Mouse (Mus musculus) left cerebral cortex, postnatal 10 days (tissue): ENCODE measurements around the gene Cd300lf. TPM values are rescaled to one million over a fixed set of nuclear protein-coding genes. Genes with fewer than 3 reads are reported as not detected.

Source experiments
- DNase-seq, 2 experiments: peaks; one replicate each; pipeline ENCODE4 v3.0.0; 2021 to 2022; ENCODE audit warnings: low spot score in 2 of 2, mixed read lengths in 1 of 2; ENCODE audit errors: extremely low spot score in 1 of 2
- intact Hi-C: fragments of 180-260 bp; cut with DNase I; formaldehyde crosslinking; loops from one replicate; pipeline ENCODE4 v1.15.1; 2025
- total RNA-seq, 2 experiments: library from RNA; stranded (reverse); gene quantifications; 2 replicates each; pipeline ENCODE4 v1.2.3; 2021

The Cd300lf gene
- total RNA-seq = under 1 TPM; 0.28 to 0.90 TPM

DNA sequence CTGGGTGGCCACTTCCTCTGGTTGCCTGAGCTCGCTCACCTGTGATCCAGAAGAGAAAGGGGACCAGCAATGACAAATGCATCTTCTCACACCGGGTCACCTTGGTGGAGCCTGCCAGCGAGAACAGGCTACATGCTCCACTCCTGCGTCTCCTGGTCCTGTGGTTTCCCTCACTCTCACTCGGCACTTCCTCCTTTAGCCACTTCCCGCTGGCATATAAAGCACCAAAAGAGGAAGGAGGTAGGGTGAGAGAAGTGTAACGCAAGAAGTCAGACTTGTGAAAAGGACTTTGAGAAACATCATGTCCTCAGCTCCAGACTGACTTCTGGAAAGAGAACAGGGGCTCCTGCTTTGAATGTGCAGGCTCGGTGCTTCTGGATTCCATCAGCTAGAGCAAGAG is at the start of gene Cd300lf:
Gene Cd300lf (minus strand): TSS at position 193 of the 400 bp plus-strand sequence.
- no peak for DNase-seq
- intact Hi-C loops = loop anchor here (1.0 kb wide), 1 partner anchor 11 kb away; no protein-coding TSS in a partner anchor

DNA sequence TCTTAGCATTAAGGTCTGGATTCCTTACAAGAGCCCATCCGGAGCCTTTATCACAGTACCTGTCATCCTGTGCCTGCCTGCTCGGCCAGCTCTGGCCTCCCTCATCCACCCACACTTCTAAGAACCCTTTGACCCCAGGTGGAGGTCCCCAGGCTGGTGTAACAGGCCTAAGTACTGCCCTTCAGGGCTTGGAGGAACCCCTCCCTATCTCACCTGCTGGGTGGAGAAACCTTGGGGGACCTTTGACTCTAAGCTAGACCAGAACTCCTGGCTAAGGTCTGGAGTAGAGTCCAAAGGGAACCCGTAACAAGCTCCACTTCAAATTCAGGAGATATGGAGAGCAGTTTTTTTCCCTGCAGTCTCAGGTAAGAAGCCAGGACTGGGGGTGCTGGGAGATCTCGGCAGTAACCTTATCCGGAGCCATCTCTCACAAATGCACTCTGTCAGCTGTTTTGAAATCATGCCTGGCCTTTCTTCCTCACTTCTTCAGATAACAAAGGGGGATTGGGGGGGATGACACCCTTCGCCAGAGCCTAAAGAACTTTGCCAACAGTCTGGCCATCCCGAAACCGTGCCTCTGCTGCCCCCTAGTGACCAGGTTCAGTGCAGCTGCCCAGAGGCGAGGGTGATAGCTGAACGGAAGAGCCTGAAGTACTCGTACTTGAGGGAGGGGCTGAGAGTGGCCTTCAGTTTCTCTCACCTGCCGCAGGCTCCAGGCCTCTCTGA is 48.3 kb upstream of the Cd300lf start:
- intact Hi-C loops = loop anchor here (2.0 kb wide), 1 partner anchor 21 kb away; no protein-coding TSS in a partner anchor
- DNase-seq = peak; percentile 74 to 86

DNA sequence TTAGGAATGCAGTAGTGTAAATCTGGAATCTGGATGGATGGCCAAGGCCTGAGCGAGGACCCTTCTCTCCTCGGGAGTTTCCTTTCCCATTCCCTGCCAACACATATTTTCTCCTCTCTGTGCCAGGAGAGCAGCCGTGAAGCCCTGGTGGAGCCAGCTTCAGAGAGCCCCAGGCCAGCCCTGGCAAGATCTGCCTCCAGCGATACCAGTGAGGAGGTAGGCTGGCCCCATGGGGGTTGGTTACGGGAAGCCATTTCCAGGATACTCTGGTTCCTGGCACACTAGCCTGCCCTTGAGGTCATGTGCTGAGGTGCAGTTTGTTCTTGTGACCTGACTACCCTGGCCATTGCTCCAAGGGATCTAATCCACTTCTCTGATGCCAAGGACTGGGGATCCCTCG is 46.1 kb upstream of the Cd300lf start:
- no peak for DNase-seq
- intact Hi-C loops = no loop called here

DNA sequence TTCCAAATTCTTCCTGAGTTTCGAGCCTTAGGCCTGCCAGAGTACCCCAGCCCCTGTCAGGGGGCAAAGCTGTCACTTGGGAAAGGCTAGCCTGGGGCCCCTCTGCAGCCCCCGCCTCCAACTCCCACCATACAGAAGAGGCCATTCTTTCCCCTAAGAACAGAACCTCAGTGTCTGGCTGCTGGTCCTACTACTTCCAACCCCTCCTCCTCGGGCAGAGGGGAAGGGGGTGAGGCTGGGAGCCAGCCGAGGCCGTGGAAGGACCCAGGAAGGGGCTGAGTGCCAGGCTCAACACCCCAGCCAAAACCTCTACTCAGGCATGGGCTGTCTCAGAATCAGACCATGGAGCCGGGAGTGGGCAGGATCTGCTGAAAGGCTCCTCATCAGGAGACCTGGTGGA is 45.4 kb upstream of the Cd300lf start:
- DNase-seq = peak; percentile 62 to 64
- intact Hi-C loops = no loop called here

DNA sequence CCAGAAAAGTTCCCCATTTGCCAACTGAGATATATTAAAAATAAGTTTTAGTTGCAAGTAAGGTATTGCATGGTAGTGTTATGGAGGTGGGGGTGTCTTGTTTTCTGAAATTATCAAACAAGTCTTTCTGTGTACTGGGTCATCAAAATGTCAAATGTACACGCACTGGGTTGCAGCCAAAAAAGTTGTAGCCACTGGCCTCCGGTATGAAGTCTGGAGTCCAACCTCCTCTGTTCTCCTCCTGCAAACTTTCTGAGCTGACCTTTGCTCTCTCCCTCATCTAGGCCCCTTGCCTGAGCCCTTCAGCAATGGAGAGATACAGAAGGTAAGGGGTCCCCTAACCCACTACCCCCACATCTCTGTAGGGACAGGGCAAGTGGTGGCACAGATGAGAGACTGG is 45.0 kb upstream of the Cd300lf start:
- intact Hi-C loops = no loop called here
- no peak for DNase-seq

DNA sequence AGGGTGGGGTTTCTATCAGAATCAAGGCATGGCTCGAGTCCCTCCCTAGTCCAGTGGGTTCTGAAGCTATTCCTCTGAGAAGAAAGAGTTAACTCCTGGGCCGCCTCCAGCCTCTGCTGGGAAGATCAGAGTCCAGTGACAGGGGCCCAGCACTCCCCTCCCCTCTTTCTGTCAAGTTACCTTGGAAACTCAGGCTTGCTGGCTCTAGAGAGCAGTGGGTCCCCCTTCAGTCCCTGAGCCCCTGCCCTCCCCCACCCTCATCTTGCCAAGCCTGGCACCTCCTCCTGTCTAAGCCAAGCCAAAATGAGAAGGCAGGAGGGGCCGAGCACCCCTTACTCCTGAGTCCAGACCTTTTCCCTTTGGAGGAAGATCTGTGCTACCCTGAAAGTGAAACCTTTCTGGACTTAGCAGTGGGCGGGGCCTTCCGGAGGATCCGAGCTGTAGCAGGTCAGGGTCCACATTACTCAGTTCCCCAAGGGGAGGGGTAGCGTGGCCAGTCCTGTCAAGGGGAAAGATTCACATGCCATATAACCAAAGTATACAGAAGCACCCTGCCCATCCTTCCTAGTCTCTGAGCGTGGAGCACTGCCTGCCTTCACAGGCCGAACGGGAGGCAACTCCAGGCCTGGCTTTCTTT is 43.9 kb upstream of the Cd300lf start:
- DNase-seq = no peak
- intact Hi-C loops = no loop called here

DNA sequence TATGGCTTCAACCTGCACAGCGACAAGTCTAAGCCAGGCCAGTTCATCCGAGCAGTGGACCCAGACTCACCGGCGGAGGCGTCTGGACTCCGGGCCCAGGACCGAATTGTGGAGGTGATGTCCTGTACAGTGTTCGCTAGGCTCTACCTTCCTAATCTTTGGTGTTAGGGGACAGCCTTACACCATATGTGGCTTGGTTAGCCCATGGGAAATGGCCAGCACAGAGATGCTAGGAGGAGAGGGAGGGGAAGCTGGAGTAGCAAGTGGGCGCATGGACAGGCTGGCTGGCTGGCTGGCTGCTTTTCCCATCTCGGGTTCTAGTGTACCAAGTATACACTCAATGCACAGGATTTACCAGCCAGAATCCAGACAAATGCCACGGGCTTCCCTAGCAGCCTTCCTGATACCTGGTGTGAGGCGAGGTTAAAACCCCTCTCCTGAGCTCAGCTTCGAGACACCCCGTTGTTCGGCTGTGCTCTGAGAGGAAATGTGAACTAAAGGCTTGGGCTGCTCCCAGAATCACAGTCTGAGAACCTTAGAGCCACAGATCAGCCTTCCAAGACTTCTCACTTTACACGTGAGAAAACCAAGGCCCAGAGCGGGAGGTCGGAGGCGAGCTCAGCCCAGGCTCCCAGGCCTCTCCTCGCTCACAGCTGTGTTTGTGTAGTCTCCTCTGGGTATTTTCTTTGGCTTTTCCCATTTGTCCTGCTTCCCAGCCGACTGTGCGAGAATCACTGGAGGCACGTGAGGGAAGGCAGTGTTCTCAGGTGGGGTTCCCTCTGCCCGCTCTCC is 42.8 kb upstream of the Cd300lf start:
- intact Hi-C loops = no loop called here

DNA sequence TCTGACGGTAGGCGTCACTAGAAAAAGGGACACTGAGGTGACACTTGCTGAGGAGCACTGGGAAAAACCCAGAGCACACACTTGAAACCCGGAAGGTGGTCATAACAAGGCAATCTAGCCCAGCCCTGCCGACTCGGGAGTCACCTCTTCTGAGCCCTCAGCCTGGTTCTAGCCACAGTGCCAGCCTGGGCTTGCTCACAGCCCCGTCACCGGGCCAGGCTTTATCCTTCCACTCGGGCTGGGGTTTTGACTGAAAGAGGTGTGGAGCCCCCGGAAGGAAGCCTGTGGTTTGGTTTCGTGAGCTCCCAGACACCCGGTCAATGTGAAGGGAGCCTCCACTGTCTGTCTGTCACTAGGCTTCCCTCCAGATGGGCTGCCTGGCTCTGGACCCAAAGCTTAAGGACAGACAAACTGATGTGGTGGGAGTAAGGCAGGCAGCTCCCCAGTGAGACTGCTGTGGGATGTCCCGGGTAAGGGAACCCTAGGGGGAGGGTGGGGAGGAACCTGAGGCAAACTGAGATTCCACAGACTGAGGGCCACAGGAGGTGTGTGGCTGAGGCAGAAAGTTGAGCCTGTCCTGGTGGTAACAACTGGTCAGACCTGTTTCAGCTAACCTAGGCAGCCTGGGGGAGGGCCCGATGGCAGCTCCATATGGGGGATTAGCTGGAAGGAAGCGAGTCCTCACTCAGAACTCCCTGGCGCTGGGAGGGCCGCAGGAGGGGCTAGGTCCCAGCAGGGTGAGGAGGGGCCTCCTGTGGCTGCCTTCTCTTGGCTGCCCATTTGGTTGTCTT is 40.0 kb upstream of the Cd300lf start:
- no peak for DNase-seq
- intact Hi-C loops = no loop called here

More for the DNA sequence above, 42.8 kb upstream of the Cd300lf start:
- DNase-seq = peak in 1 of 2 experiments; percentile 77

DNA sequence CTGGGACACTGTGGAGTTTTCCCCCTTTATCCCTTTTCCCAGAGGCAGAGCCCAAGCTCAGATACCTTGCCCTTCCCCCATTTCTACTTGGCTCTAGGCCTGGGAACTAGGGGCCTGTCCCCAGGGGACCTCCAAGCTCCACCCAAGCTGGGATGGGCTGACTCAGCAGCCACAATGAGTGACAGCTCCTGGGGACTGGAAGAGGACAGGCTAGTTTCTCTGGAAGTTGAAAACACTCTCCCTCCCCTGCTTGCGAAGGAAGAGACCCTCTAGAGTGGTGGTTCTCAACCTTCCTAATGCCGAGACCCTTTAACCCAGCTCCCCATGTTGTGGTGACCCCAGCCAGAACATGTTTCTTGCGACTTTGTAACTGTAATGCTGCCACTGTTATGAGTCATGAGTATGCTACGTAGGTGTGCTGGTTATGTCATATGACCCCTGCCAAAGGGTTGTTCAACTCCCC is 39.1 kb upstream of the Cd300lf start:
- peak in 1 of 2 experiments; percentile 83 for DNase-seq
- intact Hi-C loops = no loop called here

DNA sequence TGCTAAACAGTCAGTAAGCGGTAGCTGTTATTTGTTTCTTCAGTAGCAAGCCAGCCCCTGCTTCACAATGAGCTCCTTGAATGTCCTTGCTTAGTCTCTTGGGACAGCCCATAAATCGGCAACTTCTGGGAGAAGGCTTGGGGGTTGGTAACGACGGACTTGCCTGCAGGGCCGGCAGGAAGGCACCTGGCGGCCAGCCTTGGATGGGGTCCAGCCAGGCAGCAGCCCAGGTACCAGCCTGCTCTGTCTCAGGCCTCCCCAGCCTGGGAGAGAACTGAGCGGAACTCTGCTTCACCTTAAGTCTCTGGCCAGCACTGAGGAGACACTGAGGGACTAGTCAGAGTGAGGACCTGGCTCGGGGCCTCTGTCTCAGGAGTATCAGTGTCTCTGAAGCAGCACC is 37.3 kb upstream of the Cd300lf start:
- no peak for DNase-seq

DNA sequence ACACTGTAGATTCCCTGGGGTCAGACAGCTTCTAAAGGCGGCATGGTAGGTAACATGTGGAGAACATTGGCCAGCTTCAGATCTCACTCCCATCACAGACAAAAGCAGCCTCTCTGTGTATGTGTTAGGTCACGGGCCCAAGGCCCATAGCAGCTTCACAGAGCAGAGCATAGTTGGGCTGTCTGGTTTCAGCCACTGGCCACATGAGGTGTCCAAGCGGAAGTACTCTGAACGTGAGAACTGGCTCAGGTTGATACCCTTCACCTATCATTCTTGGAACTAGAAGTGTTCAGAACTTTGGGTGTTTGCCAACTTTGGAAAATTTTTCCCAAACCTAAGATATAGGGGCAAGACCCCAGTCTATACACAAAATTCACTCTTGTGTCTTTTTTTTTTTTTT is 35.6 kb upstream of the Cd300lf start:
- intact Hi-C loops = no loop called here
- DNase-seq = no peak

More for the DNA sequence above, 37.3 kb upstream of the Cd300lf start:
- intact Hi-C loops = no loop called here

DNA sequence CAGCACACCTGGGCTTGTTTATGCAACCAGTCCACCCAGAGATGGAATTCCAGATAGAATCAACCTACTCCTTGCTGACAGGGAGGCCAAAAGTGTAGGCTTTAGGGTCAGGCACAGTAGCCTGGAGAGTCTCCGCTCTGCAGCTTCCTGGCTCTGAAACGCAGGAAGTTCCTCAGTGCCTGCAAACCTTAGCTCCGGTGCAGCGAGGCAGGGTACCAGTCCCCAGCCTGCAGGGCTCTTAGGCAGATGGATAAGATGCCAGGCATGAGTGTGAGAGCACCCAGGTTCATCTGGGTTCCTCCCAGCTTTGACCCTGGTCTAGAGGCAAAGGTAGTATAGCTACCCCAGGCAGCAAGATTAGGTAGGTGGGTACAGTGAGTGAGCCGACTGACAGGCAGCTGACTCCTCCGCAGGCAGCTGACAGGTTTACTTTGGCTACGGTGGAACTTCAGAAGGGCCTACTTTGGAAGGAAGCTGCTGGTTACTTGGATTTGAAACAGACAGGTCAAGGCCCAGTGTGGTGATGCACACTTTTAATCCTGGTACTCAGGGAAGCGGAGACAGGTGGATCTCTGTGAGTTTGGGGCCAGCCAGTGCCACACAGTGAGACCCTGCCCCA is 33.9 kb upstream of the Cd300lf start:
- intact Hi-C loops = no loop called here
- no peak for DNase-seq

DNA sequence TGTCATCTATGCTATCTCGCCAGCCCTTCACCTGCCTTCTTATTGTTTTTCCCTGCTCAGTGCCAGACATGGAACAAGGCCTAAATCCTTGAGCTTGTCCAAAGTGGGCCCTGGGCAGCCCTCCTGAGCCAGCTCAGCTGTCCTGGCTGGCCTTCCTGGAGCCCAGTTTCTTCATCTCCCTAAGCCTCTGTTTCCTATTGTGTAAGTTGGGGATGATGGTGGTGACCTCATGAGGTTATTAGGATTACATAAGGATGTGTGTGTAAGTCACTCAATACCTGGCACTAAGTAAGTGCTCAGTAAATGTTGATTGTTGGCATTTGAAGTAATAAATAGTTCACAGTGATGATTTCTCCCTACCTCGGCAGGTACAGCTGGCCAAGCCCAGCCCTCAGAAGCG is 33.0 kb upstream of the Cd300lf start:
- intact Hi-C loops = no loop called here

DNA sequence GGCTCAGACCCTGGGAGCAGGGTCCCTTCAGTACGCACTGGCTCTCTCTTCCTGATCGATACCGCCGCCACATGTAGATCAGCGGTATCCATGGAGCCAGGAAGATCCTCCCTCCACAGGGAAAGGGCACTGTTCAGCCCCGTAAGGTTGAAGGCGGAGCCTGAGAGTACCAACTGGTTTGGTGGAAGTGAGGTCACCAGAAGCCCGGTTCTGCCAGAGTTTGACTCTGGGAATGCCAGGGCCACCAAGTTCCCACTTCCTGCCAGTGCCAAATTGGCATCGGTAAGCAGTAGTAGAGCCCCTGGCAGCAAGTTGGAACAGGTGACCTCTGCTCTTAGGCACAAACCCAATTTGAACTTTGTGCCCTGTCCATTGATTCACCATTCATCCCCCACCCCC is 31.2 kb upstream of the Cd300lf start:
- peak in 1 of 2 experiments; percentile 44 for DNase-seq

More for the DNA sequence above, 33.0 kb upstream of the Cd300lf start:
- no peak for DNase-seq

DNA sequence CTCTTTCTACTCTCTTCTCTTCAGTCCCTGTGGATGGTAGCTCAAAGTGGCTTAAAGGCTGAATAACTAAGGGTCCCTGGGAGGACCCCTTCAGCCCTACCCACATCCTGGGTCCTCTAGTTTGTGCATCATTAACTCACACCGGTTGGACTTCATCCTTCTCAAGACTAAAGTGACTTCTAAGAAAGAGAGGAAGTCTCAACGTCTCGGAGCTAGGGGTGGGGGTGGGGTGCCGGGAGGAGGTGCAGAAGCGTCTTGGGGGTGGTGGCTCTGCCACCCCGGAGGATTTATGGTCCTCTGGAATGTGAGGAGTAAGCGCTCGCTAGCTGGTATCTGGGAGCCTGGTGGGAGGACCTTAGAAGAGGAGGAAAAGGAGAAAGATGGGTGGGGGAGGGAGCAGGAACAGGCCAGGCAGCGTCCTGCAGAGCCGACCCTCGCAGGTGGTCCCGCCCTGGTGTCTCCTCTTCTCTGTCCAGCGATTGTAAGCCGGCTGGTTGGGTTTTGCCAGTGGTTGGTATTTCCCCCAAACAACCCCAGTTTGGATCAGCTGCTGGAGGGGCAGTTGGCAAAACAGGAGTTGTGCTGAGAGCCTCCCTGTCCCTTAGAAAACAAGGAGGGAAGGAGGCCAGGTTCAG is 30.7 kb upstream of the Cd300lf start:
- intact Hi-C loops = no loop called here

More for the DNA sequence above, 31.2 kb upstream of the Cd300lf start:
- intact Hi-C loops = no loop called here

DNA sequence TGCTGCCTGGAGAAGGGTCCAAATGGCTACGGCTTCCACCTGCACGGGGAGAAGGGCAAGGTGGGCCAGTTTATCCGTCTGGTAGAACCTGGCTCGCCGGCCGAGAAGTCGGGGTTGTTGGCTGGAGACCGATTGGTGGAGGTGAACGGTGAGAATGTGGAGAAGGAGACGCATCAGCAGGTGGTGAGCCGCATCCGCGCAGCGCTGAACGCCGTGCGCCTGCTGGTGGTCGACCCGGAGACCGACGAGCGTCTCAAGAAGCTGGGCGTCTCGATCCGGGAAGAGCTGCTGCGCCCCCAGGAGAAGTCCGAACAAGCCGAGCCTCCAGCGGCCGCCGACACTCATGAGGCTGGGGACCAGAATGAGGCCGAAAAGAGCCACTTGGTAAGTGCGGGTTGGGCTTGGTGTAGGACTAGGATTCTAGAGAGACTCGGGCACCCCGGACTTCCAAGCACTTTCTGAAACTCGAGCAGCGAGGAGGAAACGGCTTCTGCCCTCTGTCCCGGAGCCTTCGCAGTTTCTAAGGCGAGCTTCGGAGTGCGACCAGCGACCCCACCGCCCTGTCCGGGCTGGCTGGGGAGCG is 29.9 kb upstream of the Cd300lf start:
- intact Hi-C loops = no loop called here

More for the DNA sequence above, 30.7 kb upstream of the Cd300lf start:
- DNase-seq = no peak

DNA sequence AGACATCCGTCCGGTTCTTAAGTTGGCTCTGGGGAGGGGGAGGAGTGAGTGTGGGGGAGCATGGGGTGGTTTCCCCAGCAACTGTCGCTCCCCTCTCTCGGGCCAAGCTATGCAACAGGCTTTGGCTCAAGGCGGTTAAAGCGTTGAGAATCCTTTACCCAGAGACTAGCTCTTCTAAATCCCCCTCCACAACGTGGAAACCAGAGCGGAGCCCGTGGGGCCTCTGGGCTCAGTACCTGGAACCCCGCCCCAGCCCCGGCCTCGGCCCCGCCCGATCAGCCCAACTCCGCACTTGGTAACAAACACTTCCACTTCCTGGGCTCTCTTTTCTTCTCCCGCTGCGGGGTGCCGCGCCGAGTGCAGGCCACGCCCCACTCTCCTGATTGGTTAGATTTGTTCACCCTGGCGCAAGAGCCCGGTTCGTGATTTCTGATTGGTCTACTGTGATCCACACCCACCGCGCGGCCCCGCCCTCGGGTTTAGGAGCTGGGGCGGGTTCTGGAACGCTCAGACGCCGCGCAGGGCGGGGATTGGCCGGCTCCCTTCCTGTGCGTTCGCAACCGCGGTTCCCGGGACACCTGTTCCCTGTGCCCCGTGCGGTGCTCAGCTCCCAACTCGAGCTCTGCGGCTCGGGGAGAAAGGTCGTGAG is 29.2 kb upstream of the Cd300lf start, which contains the start of gene Slc9a3r1:
Gene Slc9a3r1 (plus strand): TSS at position 510 of the 649 bp plus-strand sequence.
- DNase-seq = peak; percentile 92 to 97
- intact Hi-C loops = no loop called here

More for the DNA sequence above, 29.9 kb upstream of the Cd300lf start:
- peak in 1 of 2 experiments; percentile 49 for DNase-seq
